Mouse (Mus musculus) urinary bladder, postnatal 10 days (tissue): Measurements from ENCODE around the gene Mgea5.

Experiments used
- DNase-seq: peaks from one replicate; pipeline ENCODE4 v3.0.0; 2022; ENCODE audit warnings: low spot score

The Mgea5 gene

GRCm38 (mm10) chr19:45730042-45730441 is 53.6 kb downstream of the Mgea5 start:
- no peak for DNase-seq

GRCm38 (mm10) chr19:45727231-45727630 is 56.4 kb downstream of the Mgea5 start:
- no peak for DNase-seq

GRCm38 (mm10) chr19:45725677-45726277 is 57.9 kb downstream of the Mgea5 start:
- no peak for DNase-seq

GRCm38 (mm10) chr19:45722188-45722587 is 61.4 kb downstream of the Mgea5 start:
- no peak for DNase-seq

GRCm38 (mm10) chr19:45718286-45718685 is 65.4 kb downstream of the Mgea5 start:
- no peak for DNase-seq

- DNase-seq, result no peak
These were observed 66.0 kb downstream of the Mgea5 start for GRCm38 (mm10) chr19:45717493-45718220.

GRCm38 (mm10) chr19:45708704-45709103 is 74.9 kb downstream of the Mgea5 start:
- no peak for DNase-seq
